Mouse (Mus musculus) heart, postnatal 4 days (tissue): ENCODE measurements around the gene Prkcq. TPM values are rescaled to one million over a fixed set of nuclear protein-coding genes. Genes with fewer than 3 reads are reported as not detected.
"Not testable (repeated sequence)": the region's sequence is repeated elsewhere in the genome, so short reads cannot be mapped to it uniquely, and the experiment has no call there.

Experiments
- DNase-seq: peaks from one replicate; pipeline ENCODE4 v3.0.0; 2021
- total RNA-seq, 2 experiments: library from RNA; stranded (reverse); gene quantifications; 2 replicates each; pipeline ENCODE4 v1.2.3; 2021

Prkcq gene
- total RNA-seq, 2 experiments from 2014 or later = 1.2 to 1.7 TPM

DNA sequence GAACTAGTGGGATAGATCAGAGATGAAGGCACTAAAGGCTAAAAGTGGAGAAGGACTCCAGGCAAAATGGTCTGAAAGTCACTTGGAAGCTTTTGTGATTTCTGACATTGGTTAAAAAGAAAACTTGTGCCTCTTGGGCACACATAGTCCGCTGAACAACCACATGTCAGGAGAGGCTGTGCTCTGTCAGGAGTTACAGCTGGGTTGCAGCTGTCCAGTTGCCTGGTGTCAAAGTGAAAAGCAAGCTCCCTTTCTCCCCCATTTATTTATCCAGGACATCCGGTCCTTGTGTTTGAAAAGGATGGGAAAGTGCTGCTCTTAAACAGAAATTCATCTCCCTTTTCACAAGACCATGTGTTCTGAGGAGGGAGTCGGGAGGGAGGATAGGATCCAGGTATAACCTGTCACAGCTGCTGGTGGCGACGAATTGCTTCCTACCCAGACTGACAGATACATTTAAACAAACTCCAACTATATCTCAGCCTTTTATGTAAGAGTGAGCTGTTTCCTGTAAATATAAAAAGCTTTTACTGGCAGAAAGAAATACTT, 122.8 kb downstream of the Prkcq start:
- DNase-seq = no peak

DNA sequence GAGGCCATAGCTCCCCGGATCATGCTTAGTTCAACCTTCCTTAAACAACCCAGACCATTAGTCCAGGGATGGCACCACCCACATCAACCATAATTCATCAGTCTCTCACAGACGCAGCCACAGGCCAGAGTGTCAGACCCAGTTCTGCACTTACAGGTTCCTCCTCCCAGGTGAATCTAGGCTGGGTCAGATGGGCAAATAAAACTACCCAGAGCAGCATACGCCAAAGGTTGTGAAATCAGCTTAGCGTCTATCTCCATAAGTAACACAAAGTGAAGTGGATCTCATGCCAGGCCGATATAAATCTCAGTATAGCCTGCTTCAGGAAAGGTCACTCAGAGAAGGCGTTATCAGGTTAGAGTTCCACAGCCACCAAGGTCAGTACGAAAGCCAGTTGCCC, 126.9 kb downstream of the Prkcq start:
- no peak for DNase-seq

GRCm38 (mm10) chr2:11299366-11299765, 127.5 kb downstream of the Prkcq start:
- no peak for DNase-seq

- no peak for DNase-seq
Observed at GRCm38 (mm10) chr2:11300362-11300761, 128.5 kb downstream of the Prkcq start.

GRCm38 (mm10) chr2:11320241-11320640, 148.3 kb downstream of the Prkcq start:
- no peak for DNase-seq

DNA sequence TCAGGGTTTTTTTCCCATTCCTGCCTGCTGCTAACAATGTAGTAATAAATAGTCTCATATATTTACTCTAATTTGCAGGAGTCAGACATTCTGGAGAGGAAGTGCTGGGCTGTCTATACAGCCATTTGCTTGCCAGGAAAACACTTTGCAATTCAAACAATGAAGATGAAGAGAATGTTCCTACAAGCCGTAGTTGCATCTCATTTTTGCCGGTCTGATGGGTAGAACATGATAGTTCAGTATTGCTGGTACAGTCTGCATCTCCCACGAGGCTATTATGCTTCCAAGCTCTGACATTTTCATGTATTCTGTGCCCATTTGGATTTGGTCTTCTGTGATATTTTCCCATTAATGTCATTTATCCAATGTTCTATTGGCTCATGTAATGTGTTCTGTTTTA, 150.5 kb downstream of the Prkcq start:
- no peak for DNase-seq

- no peak for DNase-seq
Observed at GRCm38 (mm10) chr2:11327280-11327679, 155.4 kb downstream of the Prkcq start.

- no peak for DNase-seq
Observed at GRCm38 (mm10) chr2:11329407-11330224, 157.7 kb downstream of the Prkcq start.

DNA sequence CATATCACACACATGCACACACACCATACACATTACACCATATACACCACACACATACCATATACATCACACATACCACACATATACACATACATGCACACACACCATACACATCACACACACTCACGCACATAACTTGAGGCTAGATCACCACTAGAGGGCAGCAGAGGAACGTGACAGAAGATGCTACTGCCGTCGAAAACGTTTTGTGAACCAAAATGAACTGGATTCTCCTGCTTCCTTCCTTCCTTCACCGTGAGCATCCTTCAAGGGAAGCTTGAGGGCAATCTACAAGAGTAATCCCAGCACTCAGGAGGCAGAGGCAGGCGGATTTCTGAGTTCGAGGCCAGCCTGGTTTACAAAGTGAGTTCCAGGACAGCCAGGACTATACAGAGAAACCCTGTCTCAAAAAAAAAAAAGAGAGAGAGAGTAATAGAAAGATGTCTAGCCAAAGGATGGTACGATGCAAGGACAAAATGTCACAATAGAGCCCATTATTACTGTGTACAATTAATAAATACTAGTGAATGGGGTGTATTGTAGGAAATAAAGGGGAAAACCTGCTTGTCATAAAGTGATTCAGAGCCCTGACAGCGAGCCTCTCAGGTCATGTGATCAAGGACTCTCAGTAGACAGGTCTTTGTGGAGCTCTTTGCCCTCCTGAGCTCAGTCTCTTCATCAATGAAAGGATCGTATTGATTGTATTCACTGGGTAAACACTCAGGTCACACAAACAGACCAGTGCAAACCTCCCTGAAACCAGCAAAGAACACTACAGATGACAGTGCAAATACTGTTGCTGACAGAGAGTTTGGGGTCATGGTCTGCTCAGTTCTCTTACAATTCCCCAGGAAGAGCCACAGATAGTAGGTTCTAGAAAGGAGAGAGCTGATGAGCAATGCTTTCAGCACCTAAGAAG, 159.9 kb downstream of the Prkcq start:
- DNase-seq = peak; percentile 77

DNA sequence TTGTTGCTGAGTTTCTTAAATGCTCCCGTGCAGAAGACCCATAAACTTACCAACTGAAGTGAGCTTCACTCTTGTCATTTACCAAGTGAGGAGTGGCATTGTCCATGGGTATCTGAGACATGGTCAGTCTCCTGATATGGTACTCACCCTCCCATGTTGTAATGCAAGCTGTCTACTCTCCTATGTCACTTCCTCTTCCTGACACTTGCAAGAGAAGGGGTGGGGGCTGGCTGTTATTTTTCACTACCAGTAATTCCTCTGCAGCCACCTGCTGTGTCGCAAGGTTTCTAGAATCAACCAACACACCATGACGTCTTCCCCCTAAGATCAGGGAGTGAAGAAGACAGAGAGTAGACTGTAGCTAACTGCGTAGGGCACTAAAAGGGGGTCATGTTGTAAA, 160.6 kb downstream of the Prkcq start:
- no peak for DNase-seq

- DNase-seq = no peak
Observed at GRCm38 (mm10) chr2:11333301-11334017, 161.6 kb downstream of the Prkcq start.

DNA sequence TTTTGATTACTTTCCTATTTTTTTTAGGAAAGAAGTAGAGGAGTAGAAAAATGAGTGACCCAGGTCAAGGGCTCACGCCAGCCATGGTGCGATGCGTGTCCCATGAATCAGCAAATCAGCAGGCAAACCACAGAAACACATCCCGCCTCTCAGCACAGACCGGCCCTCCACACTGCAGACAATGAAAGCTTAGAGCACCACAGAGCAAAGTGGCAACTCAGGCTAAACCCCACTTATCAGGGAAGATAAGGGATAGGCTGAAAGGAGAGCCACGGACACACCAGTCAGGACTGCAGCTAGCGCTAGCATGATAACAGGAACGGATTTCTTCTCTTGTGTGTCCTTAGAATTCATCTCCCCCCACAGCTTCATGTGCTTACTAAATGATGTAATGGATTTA, 164.4 kb downstream of the Prkcq start:
- no peak for DNase-seq

- DNase-seq = peak; percentile 31
Observed at GRCm38 (mm10) chr2:11338931-11339839, 167.3 kb downstream of the Prkcq start.

GRCm38 (mm10) chr2:11344691-11345090, 172.8 kb downstream of the Prkcq start:
- no peak for DNase-seq

- DNase-seq = not testable (repeated sequence)
Observed at GRCm38 (mm10) chr2:11346419-11346818, 174.5 kb downstream of the Prkcq start.

GRCm38 (mm10) chr2:11347791-11348190, 175.9 kb downstream of the Prkcq start:
- DNase-seq = no peak
